Mouse (Mus musculus) hindbrain, embryonic 10.5 days (tissue): ENCODE measurements at regions not wholly inside any gene's neighbourhood (a gene's known extent, or its start where the extent isn't known, plus 50 kb on each side); places are given as distances from the start of the nearest gene placed in this dataset.
"Not testable (repeated sequence)": the region's sequence is repeated elsewhere in the genome, so short reads cannot be mapped to it uniquely, and the experiment has no call there.

Experiments used
- DNase-seq: peaks from one replicate; pipeline ENCODE4 v3.0.0-alpha.2; 2017; ENCODE audit warnings: low spot score
- H3K27ac ChIP-seq: fragments of 300-500 bp; sonication (generic); 2 replicates; pipeline ENCODE4 v1.5.1; 2016; ENCODE audit warnings: mild to moderate bottlenecking, moderate library complexity
- H3K27me3 ChIP-seq: fragments of 300-500 bp; sonication (generic); 2 replicates; pipeline ENCODE4 v1.6.1; 2016; ENCODE audit warnings: mild to moderate bottlenecking; ENCODE audit not compliant: poor library complexity, insufficient read depth, severe bottlenecking
- H3K36me3 ChIP-seq: fragments of 300-500 bp; sonication (generic); 2 replicates; pipeline ENCODE4 v1.6.1; 2016; ENCODE audit warnings: mild to moderate bottlenecking, moderate library complexity
- H3K4me1 ChIP-seq: fragments of 300-500 bp; sonication (generic); replicated peaks from 2 replicates; pipeline ENCODE4 v1.6.1; 2016; ENCODE audit warnings: mild to moderate bottlenecking
- H3K4me3 ChIP-seq: fragments of 300-500 bp; sonication (generic); 2 replicates; pipeline ENCODE4 v1.5.1; 2016; ENCODE audit warnings: mild to moderate bottlenecking, moderate library complexity
- H3K9me3 ChIP-seq: fragments of 300-500 bp; sonication (generic); 2 replicates; pipeline ENCODE4 v1.6.1; 2016; ENCODE audit warnings: mild to moderate bottlenecking, moderate library complexity
- WGBS: fragments of 180-500 bp; shearing (Covaris S2); methylation state at CpG from one replicate; pipeline ENCODE4 v1.1.7; 2016; 5-methylcytosine and 5-hydroxymethylcytosine counted together

DNA sequence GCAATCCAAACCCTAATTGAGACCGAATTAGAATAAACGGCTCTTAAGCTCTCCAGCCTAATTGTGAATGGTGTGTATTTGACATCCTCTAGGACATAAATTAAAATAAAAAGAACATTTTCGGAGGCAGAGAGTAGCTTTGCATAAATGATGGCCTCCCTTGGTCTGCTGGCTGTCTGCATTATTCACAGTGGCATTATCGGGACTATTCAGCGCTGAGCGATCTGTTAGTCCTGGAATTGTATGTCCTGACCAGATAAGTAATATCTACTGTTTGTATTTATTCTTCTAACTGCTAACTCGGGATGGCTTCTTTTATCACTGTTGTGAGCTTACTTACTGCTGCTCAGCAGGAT lies 299.6 kb downstream of the Chl1 start:
- no peak for DNase-seq

DNA sequence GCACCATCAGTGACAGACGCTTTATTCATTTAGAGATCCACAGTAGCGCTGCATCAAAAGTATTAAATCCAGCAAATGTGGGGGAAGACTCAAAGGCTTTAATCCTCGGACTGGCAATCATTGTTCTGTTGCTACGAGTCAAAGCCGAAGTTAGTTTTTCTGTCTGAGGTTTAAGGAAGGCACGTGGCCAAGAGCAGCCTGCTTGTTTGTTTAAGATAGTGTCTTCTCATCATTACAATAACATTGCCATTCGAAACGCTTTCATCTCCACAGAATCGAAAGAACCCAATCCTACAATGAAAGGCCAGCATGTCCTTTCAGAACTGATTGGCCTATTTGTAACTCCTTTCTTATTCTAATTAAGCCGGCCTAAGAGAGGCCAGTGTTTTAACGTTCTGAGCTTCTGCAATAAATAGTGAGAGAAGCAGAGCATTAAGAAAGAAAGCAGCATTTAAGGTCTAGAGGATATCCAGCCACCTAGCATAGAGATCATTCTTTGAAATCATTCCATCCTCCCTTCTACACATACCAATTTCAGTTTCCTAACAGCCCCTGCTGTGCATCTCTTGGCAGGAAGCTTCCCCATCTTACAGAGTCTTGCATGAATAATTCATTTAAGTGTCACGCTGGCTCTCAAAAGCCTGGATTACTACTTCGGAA lies 300.1 kb downstream of the Chl1 start:
- Histone ChIP-seq H3K27me3 (peaks cover 63% of the 10 kb centered on the region), H3K27ac (no peak overlapping the region; the same call in 1 of the 2 replicates), H3K4me3 (peak overlapping the region; percentile 48), H3K36me3 (no peaks in the 10 kb centered on the region), H3K4me1 (peaks cover 19% of the 10 kb centered on the region), H3K9me3 (no peaks in the 10 kb centered on the region)
- peak; percentile 19 for DNase-seq
- under 1% methylated on average over 13 of the region's 13 CpGs for WGBS

More for the DNA sequence above, 299.6 kb downstream of the Chl1 start:
- Histone ChIP-seq H3K27ac (no peak overlapping the region; the same call in 1 of the 2 replicates), H3K4me3 (peak overlapping the region; percentile 48), H3K4me1 (peaks cover 19% of the 10 kb centered on the region), H3K27me3 (peaks cover 65% of the 10 kb centered on the region), H3K36me3 (no peaks in the 10 kb centered on the region), H3K9me3 (no peaks in the 10 kb centered on the region)
- 11% methylated on average over 7 of the region's 7 CpGs for whole genome bisulfite sequencing

DNA sequence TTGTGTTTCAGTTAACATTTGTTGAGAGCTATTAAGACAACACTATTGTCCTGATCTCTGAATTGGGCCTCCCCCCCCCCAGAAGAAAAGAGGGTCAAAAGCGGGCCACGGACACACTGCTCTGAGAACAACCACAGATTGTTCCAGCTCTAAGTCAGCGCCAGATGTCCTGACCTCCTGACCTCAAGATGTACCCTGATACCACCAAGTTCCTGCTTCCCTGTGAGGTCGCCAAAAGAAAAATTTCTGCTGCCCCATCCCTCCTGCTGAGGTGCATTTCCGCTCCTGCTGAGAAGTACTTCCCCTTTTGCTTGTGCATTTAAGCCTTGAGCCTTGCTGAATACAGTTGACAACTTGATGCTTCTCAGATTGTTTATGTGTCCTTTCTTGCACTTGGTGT lies 306.0 kb downstream of the Chl1 start:
- not testable (repeated sequence) for H3K9me3 ChIP-seq, H3K36me3 ChIP-seq, H3K4me3 ChIP-seq, DNase-seq, H3K27ac ChIP-seq, H3K4me1 ChIP-seq
- peaks cover 29% of the 10 kb centered on the region for H3K27me3 ChIP-seq
- WGBS = 56% methylated on average over 5 of the region's 5 CpGs

DNA sequence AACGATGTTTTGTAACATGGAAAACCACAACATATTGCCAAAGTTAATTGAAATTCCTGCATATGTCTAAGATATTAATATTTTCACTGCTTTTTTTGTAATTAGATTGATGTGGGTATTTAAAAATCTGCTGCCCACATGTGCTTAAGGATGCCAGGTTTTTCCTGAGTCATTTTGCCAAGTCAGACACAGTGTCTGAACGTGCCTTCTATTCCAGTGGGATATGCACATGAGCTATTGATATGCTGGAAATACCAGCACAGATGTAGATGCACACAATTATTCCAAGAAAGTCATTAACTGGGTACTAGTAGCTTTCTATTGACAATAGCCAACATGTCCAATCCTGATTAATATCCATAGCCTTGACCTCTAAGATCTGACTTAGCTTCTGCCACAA lies 315.7 kb downstream of the Chl1 start:
- Histone ChIP-seq H3K4me3 (no peak overlapping the region), H3K36me3 (no peaks in the 10 kb centered on the region), H3K27me3 (no peaks in the 10 kb centered on the region), H3K4me1 (no peaks in the 10 kb centered on the region), H3K27ac (no peak overlapping the region), H3K9me3 (no peaks in the 10 kb centered on the region)
- no peak for DNase-seq
- WGBS = 77% methylated on average over 2 of the region's 2 CpGs

DNA sequence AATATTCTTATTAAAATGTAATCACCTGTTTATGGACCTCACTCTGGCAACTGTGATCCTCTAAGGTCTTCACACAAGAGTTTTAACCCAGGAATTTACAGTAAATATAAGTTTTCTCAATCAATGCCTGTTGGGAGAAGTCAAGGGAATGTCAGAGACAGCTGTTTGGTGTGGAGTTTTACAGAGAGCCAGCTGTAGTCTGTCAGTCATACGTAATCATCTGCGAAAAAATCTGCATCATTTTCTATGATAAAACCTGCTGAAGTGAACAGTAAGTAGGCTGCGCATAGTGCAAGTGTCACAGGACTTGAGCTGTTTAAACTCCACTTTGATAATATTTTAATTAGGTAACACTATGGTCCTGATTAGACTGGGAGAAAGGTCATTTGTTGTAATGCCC lies 317.2 kb downstream of the Chl1 start:
- no peak for DNase-seq
- H3K36me3 ChIP-seq = no peaks in the 10 kb centered on the region
- no peaks in the 10 kb centered on the region for H3K4me1 ChIP-seq
- WGBS = 96% methylated on average over 3 of the region's 3 CpGs
- no peaks in the 10 kb centered on the region for H3K27me3 ChIP-seq
- no peak overlapping the region for H3K4me3 ChIP-seq
- no peak overlapping the region for H3K27ac ChIP-seq
- no peaks in the 10 kb centered on the region for H3K9me3 ChIP-seq

DNA sequence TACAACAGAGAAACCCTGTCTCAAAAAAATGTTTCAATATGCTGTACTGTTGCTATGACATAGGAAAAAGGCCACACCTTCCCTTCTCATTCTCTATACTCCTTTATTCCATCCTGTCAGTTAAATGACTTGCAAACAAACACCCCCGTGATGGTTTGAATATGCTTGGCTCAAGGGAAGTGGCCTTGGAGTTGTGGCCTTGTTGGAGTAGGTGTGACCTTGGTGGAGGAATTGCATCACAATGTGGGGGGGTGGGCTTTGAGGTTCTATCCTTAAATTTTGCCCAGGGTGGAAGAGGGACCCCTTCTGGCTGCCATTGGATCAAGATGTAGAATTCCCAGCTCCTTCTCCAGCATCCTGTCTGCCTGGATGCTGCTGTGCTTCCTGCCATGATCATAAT lies 318.5 kb downstream of the Chl1 start:
- H3K27me3 ChIP-seq = no peaks in the 10 kb centered on the region
- H3K27ac ChIP-seq = no peak overlapping the region
- no peaks in the 10 kb centered on the region for H3K4me1 ChIP-seq
- no peaks in the 10 kb centered on the region for H3K36me3 ChIP-seq
- H3K4me3 ChIP-seq = no peak overlapping the region
- no peaks in the 10 kb centered on the region for H3K9me3 ChIP-seq
- DNase-seq = no peak
- 92% methylated on average over 1 of the region's 1 CpGs for WGBS

DNA sequence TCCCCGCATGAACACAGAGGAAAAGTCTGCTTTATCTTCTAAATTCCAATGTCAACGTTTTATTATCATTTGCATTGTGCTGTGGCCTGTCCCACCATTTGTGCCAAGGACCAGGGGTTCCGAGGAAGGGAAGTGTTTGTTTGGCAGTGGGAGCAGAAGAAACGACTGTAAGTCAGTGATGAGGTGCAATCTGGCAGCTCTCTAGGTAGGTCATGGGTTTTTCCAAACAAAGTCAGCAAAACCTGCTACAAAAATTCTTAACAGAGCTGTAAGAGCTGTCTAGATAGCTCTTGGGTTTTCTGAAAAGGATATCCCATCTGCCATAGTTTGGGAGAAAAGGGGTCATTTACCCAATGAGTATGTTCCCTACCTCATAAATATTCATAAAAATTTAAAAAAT lies 321.9 kb downstream of the Chl1 start:
- no peak for DNase-seq
- Histone ChIP-seq H3K36me3 (no peaks in the 10 kb centered on the region), H3K9me3 (no peaks in the 10 kb centered on the region), H3K4me3 (no peak overlapping the region), H3K27me3 (no peaks in the 10 kb centered on the region), H3K27ac (no peak overlapping the region), H3K4me1 (no peaks in the 10 kb centered on the region)
- 74% methylated on average over 4 of the region's 4 CpGs for WGBS

DNA sequence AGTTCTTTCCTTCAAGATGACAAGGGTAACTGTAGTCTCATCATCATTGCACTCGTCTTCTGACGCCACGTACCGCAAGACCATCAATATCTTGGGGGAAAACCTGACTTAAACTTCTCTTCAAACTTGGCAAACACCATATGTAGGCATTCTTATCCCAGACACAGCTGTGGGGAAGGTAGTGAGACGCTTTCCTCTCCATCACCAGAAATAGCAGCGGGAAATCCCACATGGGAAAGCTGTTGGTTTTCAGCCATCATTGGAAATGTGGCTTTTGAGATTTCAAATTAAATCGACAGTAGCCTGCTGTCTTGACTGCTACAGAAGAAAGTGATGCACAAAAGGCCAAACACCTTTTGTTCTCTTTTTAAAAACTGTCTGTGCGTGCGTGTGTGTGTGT lies 322.4 kb downstream of the Chl1 start:
- 81% methylated on average over 9 of the region's 9 CpGs for WGBS
- Histone ChIP-seq H3K36me3 (no peaks in the 10 kb centered on the region), H3K27me3 (no peaks in the 10 kb centered on the region), H3K4me3 (no peak overlapping the region), H3K9me3 (no peaks in the 10 kb centered on the region), H3K4me1 (no peaks in the 10 kb centered on the region), H3K27ac (no peak overlapping the region)
- DNase-seq = no peak

DNA sequence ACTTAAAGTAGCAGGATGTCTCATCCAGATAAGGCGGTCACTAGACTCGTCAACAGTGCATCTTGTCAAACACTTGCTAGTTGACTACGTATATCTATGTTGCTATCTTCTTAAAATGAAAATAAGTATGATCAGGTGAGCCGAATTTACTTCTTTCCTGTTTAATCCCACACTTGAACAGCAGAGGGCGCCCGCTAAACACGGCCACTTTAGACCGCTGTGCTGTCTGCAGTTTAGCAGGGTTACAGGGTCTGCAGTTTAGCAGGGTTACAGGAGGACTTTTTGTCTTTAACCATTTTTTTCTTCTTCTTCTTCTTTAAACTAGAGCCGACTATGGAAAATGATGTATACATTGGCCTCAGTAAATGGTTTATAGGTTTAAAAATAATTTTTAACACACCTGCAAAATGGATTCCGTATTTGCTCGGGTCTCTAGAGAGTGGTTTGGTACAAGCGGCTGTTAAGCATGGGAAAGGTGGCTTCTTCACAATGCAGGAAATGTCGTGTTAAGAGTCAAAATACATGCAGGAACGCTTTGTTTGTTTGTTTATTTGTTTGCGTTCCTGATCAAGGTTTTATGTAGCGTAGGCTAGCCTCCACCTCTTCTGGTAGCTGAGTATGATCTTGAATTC lies 323.2 kb downstream of the Chl1 start:
- H3K4me1 ChIP-seq = no peaks in the 10 kb centered on the region
- 52% methylated on average over 16 of the region's 16 CpGs for WGBS
- DNase-seq = peak; percentile 45

DNA sequence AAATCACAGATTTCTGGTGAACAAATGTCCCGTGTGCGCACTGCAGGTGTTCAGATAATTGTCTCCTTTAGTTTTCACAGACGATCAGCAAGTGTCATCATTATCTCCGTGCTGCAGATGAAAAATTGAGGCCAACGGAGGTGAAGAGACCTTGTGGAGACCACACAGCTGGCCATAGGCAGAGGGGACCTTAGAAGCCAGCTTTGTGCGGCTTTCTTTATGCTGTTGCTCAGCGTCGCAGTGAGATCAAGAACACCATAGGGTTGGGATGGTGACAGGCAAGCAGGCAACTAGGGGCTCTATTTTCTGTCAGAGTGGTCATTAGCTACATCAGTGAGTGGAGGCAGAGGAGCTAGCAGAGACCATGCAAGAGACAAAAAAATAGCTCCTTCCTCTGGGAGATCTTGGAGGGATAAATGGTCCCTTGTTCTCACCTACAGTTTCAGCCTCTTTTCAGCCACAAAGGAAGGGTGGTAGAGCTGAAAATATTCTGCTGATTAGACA lies 324.4 kb downstream of the Chl1 start:
- Histone ChIP-seq H3K4me1 (no peaks in the 10 kb centered on the region), H3K27me3 (no peaks in the 10 kb centered on the region), H3K4me3 (no peak overlapping the region), H3K27ac (no peak overlapping the region), H3K9me3 (no peaks in the 10 kb centered on the region), H3K36me3 (no peaks in the 10 kb centered on the region)
- DNase-seq = no peak
- 85% methylated on average over 8 of the region's 8 CpGs for WGBS

More for the DNA sequence above, 323.2 kb downstream of the Chl1 start:
- Histone ChIP-seq H3K27me3 (no peaks in the 10 kb centered on the region), H3K36me3 (no peaks in the 10 kb centered on the region), H3K27ac (no peak overlapping the region), H3K9me3 (no peaks in the 10 kb centered on the region), H3K4me3 (no peak overlapping the region)

DNA sequence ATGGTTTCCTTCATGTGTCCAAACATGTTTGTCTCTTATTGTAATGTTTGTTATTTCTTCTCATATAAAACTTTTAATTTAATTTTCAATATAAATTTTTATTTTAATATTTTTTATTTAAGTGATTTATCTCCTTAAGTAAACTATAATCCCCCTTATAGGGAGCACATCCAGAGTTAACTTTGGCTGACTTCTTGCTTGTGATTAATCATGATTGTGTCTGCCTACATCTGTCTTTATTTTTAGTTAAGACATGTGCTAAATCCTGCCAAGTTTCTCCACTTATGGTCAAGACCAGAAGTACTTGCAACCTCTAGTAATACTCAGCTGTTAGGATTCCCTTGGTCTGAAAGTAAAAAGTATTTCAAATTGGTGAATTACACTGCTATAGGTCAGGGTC lies 349.4 kb downstream of the Chl1 start:
- Histone ChIP-seq H3K36me3 (no peaks in the 10 kb centered on the region), H3K27ac (no peak overlapping the region), H3K27me3 (no peaks in the 10 kb centered on the region), H3K4me1 (no peaks in the 10 kb centered on the region), H3K4me3 (no peak overlapping the region), H3K9me3 (no peaks in the 10 kb centered on the region)
- no peak for DNase-seq

DNA sequence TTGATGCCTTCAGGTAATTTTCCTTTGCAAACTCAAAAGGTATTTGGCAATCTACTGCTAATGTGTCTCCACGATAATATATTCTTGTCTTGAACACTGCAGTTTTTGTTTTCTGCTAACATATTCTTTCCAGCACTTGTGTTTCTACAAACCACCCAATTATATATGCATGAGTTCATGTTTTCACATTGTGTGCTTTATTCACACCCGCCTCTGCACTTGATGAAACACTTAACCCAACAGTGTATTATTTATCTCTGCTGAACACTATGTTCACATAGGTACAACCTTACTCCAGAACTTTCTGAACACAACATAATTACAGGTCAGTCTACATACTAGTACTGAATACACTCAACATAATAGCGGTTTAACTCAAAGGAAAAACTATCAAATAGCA lies 383.1 kb downstream of the Chl1 start:
- no peak for DNase-seq
- Histone ChIP-seq H3K4me1 (no peaks in the 10 kb centered on the region), H3K27me3 (no peaks in the 10 kb centered on the region), H3K4me3 (no peak overlapping the region), H3K36me3 (no peaks in the 10 kb centered on the region), H3K9me3 (no peaks in the 10 kb centered on the region), H3K27ac (no peak overlapping the region)
- WGBS = 74% methylated on average over 3 of the region's 3 CpGs

DNA sequence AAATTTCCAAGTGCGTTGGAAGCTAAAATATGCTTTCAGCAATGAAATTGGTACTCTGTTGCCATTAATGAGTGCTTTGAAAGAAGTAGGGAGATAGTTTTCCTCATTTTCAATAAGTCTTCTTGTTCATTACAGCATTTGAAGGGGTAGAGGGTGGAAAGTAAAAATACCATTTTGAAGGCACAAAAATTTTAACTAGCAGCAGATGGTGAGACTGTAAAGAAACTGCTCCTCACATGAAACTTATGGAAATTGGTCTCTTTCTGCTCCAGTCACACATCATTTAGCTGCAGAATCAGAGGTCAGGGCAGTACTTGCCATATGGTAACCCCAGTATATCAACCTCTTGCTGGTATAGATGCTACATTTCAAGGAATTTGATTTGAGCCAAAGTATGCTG lies 414.1 kb downstream of the Chl1 start:
- no peak for DNase-seq
- Histone ChIP-seq H3K4me1 (no peaks in the 10 kb centered on the region), H3K27me3 (no peaks in the 10 kb centered on the region), H3K4me3 (no peak overlapping the region), H3K9me3 (no peaks in the 10 kb centered on the region), H3K27ac (no peak overlapping the region), H3K36me3 (no peaks in the 10 kb centered on the region)
- WGBS = 93% methylated on average over 1 of the region's 1 CpGs
